Mouse (Mus musculus): ENCODE measurements at regions not wholly inside any gene's neighbourhood (a gene's known extent, or its start where the extent isn't known, plus 50 kb on each side); places are given as distances from the start of the nearest gene placed in this dataset.

DNA sequence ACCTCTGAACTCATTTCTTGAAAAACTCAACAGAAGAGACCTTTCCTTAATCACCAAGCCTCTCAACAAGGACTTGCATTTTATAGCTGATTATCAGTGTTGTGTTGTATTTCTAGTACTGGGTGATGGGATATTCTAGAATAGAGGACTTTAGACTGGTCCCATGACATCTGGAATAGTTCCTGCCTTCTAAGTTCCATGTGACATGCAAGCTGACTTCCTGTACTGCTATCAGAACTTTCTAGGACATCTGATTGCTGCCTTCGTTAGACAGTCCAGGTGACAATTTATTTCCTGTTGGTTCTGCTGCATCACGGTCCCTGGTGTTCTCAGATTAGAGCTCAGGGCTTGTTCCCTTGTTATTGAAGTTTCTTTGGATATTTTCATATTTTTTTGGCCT, 465.5 kb downstream of the Bnc2 start:
- Histone ChIP-seq H3K36me3 (ENCODE audit: control insufficient read depth in 1 of 2, insufficient read depth in 2 of 2, low read length in 2 of 2) (no peaks in the 10 kb centered on the region), H3K4me1 (ENCODE audit: control insufficient read depth in 1 of 2, insufficient read depth in 2 of 2, low read length in 2 of 2) (no peaks in the 10 kb centered on the region), H3K79me2 (ENCODE audit: control insufficient read depth, insufficient read depth, low read length, poor library complexity) (no peaks in the 10 kb centered on the region), H3K27me3 (ENCODE audit: control insufficient read depth in 1 of 2, insufficient read depth in 2 of 2, low read length in 2 of 2) (no peaks in the 10 kb centered on the region), H3K9me3 (replicated peaks; ENCODE audit: insufficient read depth, low read length) (no peaks in the 10 kb centered on the region), H3K4me3 (ENCODE audit: control insufficient read depth in 1 of 2, insufficient read depth in 1 of 2, low read depth in 2 of 2, low read length in 2 of 2) (no peak overlapping the region), H3K27ac (ENCODE audit: control insufficient read depth, low read depth, low read length) (no peak overlapping the region), H3K9ac (ENCODE audit: control insufficient read depth, low read depth, low read length, poor library complexity, severe bottlenecking) (no peak overlapping the region)
- no peak for DNase-seq (ENCODE audit: low read depth, low spot score)
- TF ChIP-seq ETS1 (IDR thresholded peaks at IDR 0.05; ENCODE audit: low read depth, low read length) (no peak), ZMIZ1 (IDR thresholded peaks at IDR 0.05; ENCODE audit: low read depth, low read length) (no peak), BHLHE40 (IDR thresholded peaks at IDR 0.05; ENCODE audit: borderline replicate concordance, low read depth, low read length) (no peak)

DNA sequence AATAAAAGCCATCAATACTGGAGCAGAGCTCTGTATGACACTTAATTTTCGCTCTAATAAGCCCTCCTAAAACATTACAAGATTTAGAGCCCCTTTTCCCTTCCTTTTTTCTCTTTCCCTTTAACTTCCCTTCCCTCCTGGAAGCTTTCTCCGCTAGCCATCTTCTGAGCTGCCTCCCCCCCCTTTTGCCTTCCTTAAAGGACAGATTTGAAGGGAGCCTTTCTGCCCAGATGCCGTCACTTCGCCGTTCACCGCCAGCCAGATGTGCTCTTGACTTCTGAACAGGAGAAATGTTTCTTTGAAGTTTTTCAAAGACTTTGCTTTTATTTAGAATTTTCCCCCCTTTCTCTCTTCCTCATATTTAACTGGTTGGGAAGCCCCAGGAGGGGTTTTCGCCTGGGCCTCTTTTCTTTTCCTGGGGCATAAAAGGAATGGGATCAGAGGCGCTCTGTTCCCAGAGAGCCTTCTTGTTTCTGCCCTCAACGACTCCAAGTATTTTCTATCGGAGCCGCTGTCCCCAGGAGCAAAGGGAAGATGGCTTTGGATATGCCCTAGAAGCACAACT, 463.7 kb downstream of the Bnc2 start:
- TF ChIP-seq USF1 (IDR thresholded peaks at IDR 0.05; ENCODE audit: low read depth, low read length): no peak
- TF ChIP-seq MXI1 (IDR thresholded peaks at IDR 0.05; ENCODE audit: low read depth, low read length): no peak
- no peak for TF ChIP-seq GABPA (IDR thresholded peaks at IDR 0.05; ENCODE audit: low read depth, low read length)
- TF ChIP-seq KAT2A (conservative IDR thresholded peaks at IDR 0.05; ENCODE audit: low read depth, low read length): no peak
- TF ChIP-seq SMC3 (IDR thresholded peaks at IDR 0.05; ENCODE audit: low read depth, low read length): no peak
- no peak for TF ChIP-seq NRF1 (IDR thresholded peaks at IDR 0.05; ENCODE audit: insufficient read depth, low read depth, low read length, poor library complexity, severe bottlenecking)
- TF ChIP-seq ZKSCAN1 (IDR thresholded peaks at IDR 0.05; ENCODE audit: low read depth, low read length): no peak
- TF ChIP-seq ETS1 (IDR thresholded peaks at IDR 0.05; ENCODE audit: low read depth, low read length): no peak
- TF ChIP-seq GATA1 (IDR thresholded peaks at IDR 0.05; ENCODE audit: low read depth, low read length): no peak
- TF ChIP-seq POLR2A (IDR thresholded peaks at IDR 0.05; ENCODE audit: control insufficient read depth in 1 of 2, insufficient read depth in 1 of 2, low read depth in 1 of 2, low read length in 2 of 2, poor library complexity in 1 of 2): no peak
- no peak for TF ChIP-seq EP300 (IDR thresholded peaks at IDR 0.05; ENCODE audit: low read depth in 1 of 2, low read length in 2 of 2)
- no peak for TF ChIP-seq POLR2AphosphoS2 (IDR thresholded peaks at IDR 0.05; ENCODE audit: low read length)
- no peak for DNase-seq (ENCODE audit: low read depth, low spot score)
- no peaks in the 10 kb centered on the region for H3K9me3 ChIP-seq (replicated peaks; ENCODE audit: insufficient read depth, low read length)
- H3K79me2 ChIP-seq (ENCODE audit: control insufficient read depth, insufficient read depth, low read length, poor library complexity): no peaks in the 10 kb centered on the region
- H3K27ac ChIP-seq (ENCODE audit: control insufficient read depth, low read depth, low read length): no peak overlapping the region
- H3K36me3 ChIP-seq (ENCODE audit: control insufficient read depth in 1 of 2, insufficient read depth in 2 of 2, low read length in 2 of 2): no peaks in the 10 kb centered on the region
- no peaks in the 10 kb centered on the region for H3K27me3 ChIP-seq (ENCODE audit: control insufficient read depth in 1 of 2, insufficient read depth in 2 of 2, low read length in 2 of 2)
- no peak overlapping the region for H3K4me3 ChIP-seq (ENCODE audit: control insufficient read depth in 1 of 2, insufficient read depth in 1 of 2, low read depth in 2 of 2, low read length in 2 of 2)
- H3K9ac ChIP-seq (ENCODE audit: control insufficient read depth, low read depth, low read length, poor library complexity, severe bottlenecking): no peak overlapping the region
- H3K4me1 ChIP-seq (ENCODE audit: control insufficient read depth in 1 of 2, insufficient read depth in 2 of 2, low read length in 2 of 2): no peaks in the 10 kb centered on the region

DNA sequence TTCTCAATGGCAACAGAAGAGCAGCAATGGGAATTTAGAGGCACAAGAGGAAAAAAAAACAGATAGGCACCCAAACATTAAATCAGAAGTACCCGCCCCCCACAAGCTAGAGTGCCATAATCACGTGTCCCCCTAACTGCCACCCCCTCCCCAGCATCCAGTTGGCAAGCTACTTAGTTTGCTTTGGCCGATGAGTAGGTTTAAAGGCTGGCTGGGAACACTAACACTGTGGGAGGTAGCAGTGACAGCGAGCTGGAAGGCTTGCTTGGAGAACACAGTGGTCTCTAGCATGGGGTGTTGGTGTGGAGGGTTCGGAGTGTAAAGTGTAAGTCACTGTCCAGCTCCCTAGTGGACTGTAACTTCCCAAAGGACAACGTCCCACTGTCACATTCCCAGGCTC, 463.1 kb downstream of the Bnc2 start:
- no peaks in the 10 kb centered on the region for H3K36me3 ChIP-seq (ENCODE audit: control insufficient read depth in 1 of 2, insufficient read depth in 2 of 2, low read length in 2 of 2)
- H3K4me3 ChIP-seq (ENCODE audit: control insufficient read depth in 1 of 2, insufficient read depth in 1 of 2, low read depth in 2 of 2, low read length in 2 of 2): no peak overlapping the region
- H3K27me3 ChIP-seq (ENCODE audit: control insufficient read depth in 1 of 2, insufficient read depth in 2 of 2, low read length in 2 of 2): no peaks in the 10 kb centered on the region
- no peak for DNase-seq (ENCODE audit: low read depth, low spot score)
- no peak overlapping the region for H3K9ac ChIP-seq (ENCODE audit: control insufficient read depth, low read depth, low read length, poor library complexity, severe bottlenecking)
- no peak for TF ChIP-seq ZKSCAN1 (IDR thresholded peaks at IDR 0.05; ENCODE audit: low read depth, low read length)
- TF ChIP-seq MXI1 (IDR thresholded peaks at IDR 0.05; ENCODE audit: low read depth, low read length): no peak
- no peak for TF ChIP-seq MAZ (IDR thresholded peaks at IDR 0.05; ENCODE audit: low read depth, low read length)
- no peak for TF ChIP-seq EP300 (IDR thresholded peaks at IDR 0.05; ENCODE audit: low read depth in 1 of 2, low read length in 2 of 2)
- no peak for TF ChIP-seq RCOR1 (IDR thresholded peaks at IDR 0.05; ENCODE audit: low read depth, low read length)
- TF ChIP-seq SMC3 (IDR thresholded peaks at IDR 0.05; ENCODE audit: low read depth, low read length): no peak
- no peak for TF ChIP-seq GATA1 (IDR thresholded peaks at IDR 0.05; ENCODE audit: low read depth, low read length)
- TF ChIP-seq NELFE (IDR thresholded peaks at IDR 0.05; ENCODE audit: low read depth, low read length): no peak
- TF ChIP-seq E2F4 (IDR thresholded peaks at IDR 0.05; ENCODE audit: borderline replicate concordance, low read depth, low read length): no peak
- no peak for TF ChIP-seq HCFC1 (IDR thresholded peaks at IDR 0.05; ENCODE audit: low read depth, low read length)
- no peak for TF ChIP-seq SIN3A (IDR thresholded peaks at IDR 0.05; ENCODE audit: low read length)
- no peak for TF ChIP-seq RAD21 (IDR thresholded peaks at IDR 0.05; ENCODE audit: low read depth, low read length)
- no peak for TF ChIP-seq USF1 (IDR thresholded peaks at IDR 0.05; ENCODE audit: low read depth, low read length)
- TF ChIP-seq MAX (IDR thresholded peaks at IDR 0.05; ENCODE audit: low read length): no peak
- no peaks in the 10 kb centered on the region for H3K4me1 ChIP-seq (ENCODE audit: control insufficient read depth in 1 of 2, insufficient read depth in 2 of 2, low read length in 2 of 2)
- no peaks in the 10 kb centered on the region for H3K79me2 ChIP-seq (ENCODE audit: control insufficient read depth, insufficient read depth, low read length, poor library complexity)
- H3K9me3 ChIP-seq (replicated peaks; ENCODE audit: insufficient read depth, low read length): no peaks in the 10 kb centered on the region
- H3K27ac ChIP-seq (ENCODE audit: control insufficient read depth, low read depth, low read length): no peak overlapping the region

All from MEL (cell line).